Mouse (Mus musculus) liver, embryonic 11.5 days (tissue): ENCODE measurements at regions not wholly inside any gene's neighbourhood (a gene's known extent, or its start where the extent isn't known, plus 50 kb on each side); places are given as distances from the start of the nearest gene placed in this dataset.

Experiments used
- ATAC-seq: fragments of 200-750 bp; cut with Nextera tagmentation; replicated peaks from 2 replicates; pipeline ENCODE4 v1.8.0; 2017; ENCODE audit warnings: moderate number of reproducible peaks, mild to moderate bottlenecking, moderate TSS enrichment, moderate library complexity; ENCODE audit not compliant: low FRiP score
- DNase-seq: peaks from one replicate; pipeline ENCODE4 v3.0.0-alpha.2; 2017; ENCODE audit warnings: low spot score
- H3K27ac ChIP-seq: fragments of 300-500 bp; sonication (generic); 2 replicates; pipeline ENCODE4 v1.5.1; 2014; ENCODE audit warnings: mild to moderate bottlenecking, low read depth, low read length, control low read depth
- H3K27me3 ChIP-seq: fragments of 300-500 bp; sonication (generic); replicated peaks from 2 replicates; pipeline ENCODE4 v1.6.1; 2014; ENCODE audit warnings: low read length, mixed read lengths; ENCODE audit not compliant: control insufficient read depth, insufficient read depth
- H3K36me3 ChIP-seq: fragments of 300-500 bp; sonication (generic); 2 replicates; pipeline ENCODE4 v1.6.1; 2014; ENCODE audit warnings: mild to moderate bottlenecking, low read length, moderate library complexity, mixed read lengths; ENCODE audit not compliant: control insufficient read depth, insufficient read depth
- H3K4me1 ChIP-seq: fragments of 300-500 bp; sonication (generic); replicated peaks from 2 replicates; pipeline ENCODE4 v1.6.1; 2014; ENCODE audit warnings: low read length, mixed read lengths; ENCODE audit not compliant: control insufficient read depth, insufficient read depth
- H3K4me2 ChIP-seq: fragments of 300-500 bp; sonication (generic); 2 replicates; pipeline ENCODE4 v1.6.1; 2014; ENCODE audit warnings: mild to moderate bottlenecking, control low read depth, moderate library complexity
- H3K4me3 ChIP-seq: fragments of 300-500 bp; sonication (generic); 2 replicates; pipeline ENCODE4 v1.5.1; 2014; ENCODE audit warnings: low read depth, low read length, control low read depth
- H3K9ac ChIP-seq: fragments of 300-500 bp; sonication (generic); 2 replicates; pipeline ENCODE4 v1.6.1; 2014; ENCODE audit warnings: low read depth, low read length, control low read depth
- H3K9me3 ChIP-seq: fragments of 300-500 bp; sonication (generic); 2 replicates; pipeline ENCODE4 v1.6.1; 2016; ENCODE audit warnings: low read length, inconsistent platforms, mixed read lengths; ENCODE audit not compliant: control insufficient read depth
- WGBS: fragments of 180-500 bp; shearing (Covaris S2); extraction: QIAGEN DNeasy Blood & Tissue Kit; methylation state at CpG from one replicate; pipeline ENCODE4 v1.1.7; 2014; 5-methylcytosine and 5-hydroxymethylcytosine counted together

- H3K4me3 ChIP-seq: no peak overlapping the region
- DNase-seq (no peak), ATAC-seq (no peak)
- H3K4me2 ChIP-seq: no peak overlapping the region
- WGBS: 61% methylated on average over 3 of the region's 3 CpGs
- no peaks in the 10 kb centered on the region for H3K27me3 ChIP-seq
- H3K36me3 ChIP-seq: no peaks in the 10 kb centered on the region
- H3K4me1 ChIP-seq: no peaks in the 10 kb centered on the region
- no peaks in the 10 kb centered on the region for H3K9me3 ChIP-seq
- no peak overlapping the region for H3K27ac ChIP-seq
- no peak overlapping the region for H3K9ac ChIP-seq
These were observed 146.5 kb upstream of the Crbn start for GRCm38 (mm10) chr6:106946227-106946927.

GRCm38 (mm10) chr6:106950909-106951308 is 151.0 kb upstream of the Crbn start:
- DNase-seq (no peak), ATAC-seq (no peak)
- 52% methylated on average over 4 of the region's 4 CpGs for WGBS
- H3K27ac ChIP-seq: no peak overlapping the region
- no peaks in the 10 kb centered on the region for H3K27me3 ChIP-seq
- H3K9ac ChIP-seq: no peak overlapping the region
- H3K4me3 ChIP-seq: no peak overlapping the region
- H3K36me3 ChIP-seq: no peaks in the 10 kb centered on the region
- H3K9me3 ChIP-seq: no peaks in the 10 kb centered on the region
- H3K4me2 ChIP-seq: no peak overlapping the region
- no peaks in the 10 kb centered on the region for H3K4me1 ChIP-seq

- WGBS: 78% methylated on average over 2 of the region's 2 CpGs
- Histone ChIP-seq H3K4me3 (no peak overlapping the region), H3K36me3 (no peaks in the 10 kb centered on the region), H3K4me2 (no peak overlapping the region), H3K27me3 (no peaks in the 10 kb centered on the region), H3K27ac (no peak overlapping the region), H3K9ac (no peak overlapping the region), H3K4me1 (no peaks in the 10 kb centered on the region), H3K9me3 (no peaks in the 10 kb centered on the region)
- no peak for ATAC-seq
- no peak for DNase-seq
These were observed 161.4 kb upstream of the Crbn start for GRCm38 (mm10) chr6:106961320-106961719.

GRCm38 (mm10) chr6:106964337-106964736 is 164.5 kb upstream of the Crbn start:
- H3K9me3 ChIP-seq: no peaks in the 10 kb centered on the region
- no peaks in the 10 kb centered on the region for H3K36me3 ChIP-seq
- no peak overlapping the region for H3K4me2 ChIP-seq
- 86% methylated on average over 1 of the region's 1 CpGs for WGBS
- no peaks in the 10 kb centered on the region for H3K27me3 ChIP-seq
- no peak overlapping the region for H3K27ac ChIP-seq
- no peaks in the 10 kb centered on the region for H3K4me1 ChIP-seq
- no peak overlapping the region for H3K9ac ChIP-seq
- ATAC-seq (no peak), DNase-seq (no peak)
- no peak overlapping the region for H3K4me3 ChIP-seq

GRCm38 (mm10) chr6:106975439-106975838 is 175.6 kb upstream of the Crbn start:
- ATAC-seq (no peak), DNase-seq (no peak)
- Histone ChIP-seq H3K4me2 (no peak overlapping the region), H3K27me3 (no peaks in the 10 kb centered on the region), H3K9me3 (no peaks in the 10 kb centered on the region), H3K27ac (no peak overlapping the region), H3K4me3 (no peak overlapping the region), H3K36me3 (no peaks in the 10 kb centered on the region), H3K4me1 (no peaks in the 10 kb centered on the region), H3K9ac (no peak overlapping the region)
- 38% methylated on average over 2 of the region's 2 CpGs for WGBS

GRCm38 (mm10) chr6:106978721-106979120 is 178.8 kb upstream of the Crbn start:
- Histone ChIP-seq H3K9ac (no peak overlapping the region), H3K27ac (no peak overlapping the region), H3K4me2 (no peak overlapping the region), H3K27me3 (no peaks in the 10 kb centered on the region), H3K9me3 (no peaks in the 10 kb centered on the region), H3K36me3 (no peaks in the 10 kb centered on the region), H3K4me1 (no peaks in the 10 kb centered on the region), H3K4me3 (no peak overlapping the region)
- DNase-seq (no peak), ATAC-seq (no peak)

GRCm38 (mm10) chr6:106979755-106980154 is 179.9 kb upstream of the Crbn start:
- DNase-seq (no peak), ATAC-seq (no peak)
- H3K9ac ChIP-seq: no peak overlapping the region
- H3K36me3 ChIP-seq: no peaks in the 10 kb centered on the region
- H3K4me2 ChIP-seq: no peak overlapping the region
- H3K27me3 ChIP-seq: no peaks in the 10 kb centered on the region
- H3K9me3 ChIP-seq: no peaks in the 10 kb centered on the region
- 83% methylated on average over 3 of the region's 3 CpGs for WGBS
- H3K4me1 ChIP-seq: no peaks in the 10 kb centered on the region
- no peak overlapping the region for H3K4me3 ChIP-seq
- no peak overlapping the region for H3K27ac ChIP-seq

GRCm38 (mm10) chr6:106980188-106980587 is 180.3 kb upstream of the Crbn start:
- no peak for ATAC-seq
- WGBS: 82% methylated on average over 4 of the region's 4 CpGs
- Histone ChIP-seq H3K27me3 (no peaks in the 10 kb centered on the region), H3K27ac (no peak overlapping the region), H3K4me1 (no peaks in the 10 kb centered on the region), H3K36me3 (no peaks in the 10 kb centered on the region), H3K4me2 (no peak overlapping the region), H3K9me3 (no peaks in the 10 kb centered on the region), H3K9ac (no peak overlapping the region), H3K4me3 (no peak overlapping the region)
- DNase-seq: no peak

GRCm38 (mm10) chr6:106981232-106981631 is 181.4 kb upstream of the Crbn start:
- Histone ChIP-seq H3K27ac (no peak overlapping the region), H3K4me1 (no peaks in the 10 kb centered on the region), H3K9me3 (no peaks in the 10 kb centered on the region), H3K4me2 (no peak overlapping the region), H3K27me3 (no peaks in the 10 kb centered on the region), H3K36me3 (no peaks in the 10 kb centered on the region), H3K9ac (no peak overlapping the region), H3K4me3 (no peak overlapping the region)
- no peak for DNase-seq
- WGBS: 81% methylated on average over 1 of the region's 1 CpGs
- no peak for ATAC-seq
